Mouse (Mus musculus): ENCODE measurements at regions not wholly inside any gene's neighbourhood (a gene's known extent, or its start where the extent isn't known, plus 50 kb on each side); places are given as distances from the start of the nearest gene placed in this dataset.

DNA sequence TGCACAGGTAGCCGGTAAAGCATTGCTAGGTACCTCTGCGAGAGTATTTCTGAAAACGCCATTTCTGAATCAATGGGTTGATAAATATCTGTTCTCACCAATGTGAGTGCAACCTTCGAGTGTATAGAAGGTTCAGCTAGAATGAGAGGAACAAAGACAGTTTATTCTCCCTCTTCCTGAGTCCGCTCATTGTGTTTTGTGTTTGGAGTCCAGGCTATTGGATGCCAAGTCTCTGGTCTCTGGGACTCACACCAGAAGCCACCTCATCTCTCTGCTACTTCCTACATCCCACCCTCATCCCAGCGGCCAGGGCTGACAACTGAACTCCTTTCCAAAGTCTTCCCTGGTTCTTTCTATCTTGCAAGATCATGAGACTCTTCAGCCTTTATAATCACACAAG lies 62.7 kb downstream of the Lrrc30 start:
- no peaks in the 10 kb centered on the region for H3K27me3 ChIP-seq (ENCODE audit: insufficient read depth, low read length)
- H3K4me1 ChIP-seq (ENCODE audit: insufficient read depth, low read depth, low read length): no peaks in the 10 kb centered on the region
- TF ChIP-seq GATA2 (IDR thresholded peaks at IDR 0.05; ENCODE audit: borderline replicate concordance, low read depth, low read length): no peak
- TF ChIP-seq GATA1 (IDR thresholded peaks at IDR 0.05; ENCODE audit: borderline replicate concordance, low read length): no peak
- TF ChIP-seq TAL1 (conservative IDR thresholded peaks at IDR 0.05; ENCODE audit: low read depth, low read length): no peak
- no peak for TF ChIP-seq POLR2AphosphoS5 (IDR thresholded peaks at IDR 0.05; ENCODE audit: insufficient replicate concordance, low read depth, low read length)
- no peak for TF ChIP-seq CTCF (IDR thresholded peaks at IDR 0.05; ENCODE audit: low read depth, low read length)
- no peaks in the 10 kb centered on the region for H3K36me3 ChIP-seq (replicated peaks)
- ATAC-seq (ENCODE audit: extremely low read depth, insufficient number of reproducible peaks, low FRiP score, poor library complexity, severe bottlenecking) (no peak), DNase-seq (ENCODE audit: low spot score) (no peak)
- peaks cover 55% of the 10 kb centered on the region for H3K9me3 ChIP-seq (replicated peaks)
- no peak overlapping the region for H3K4me3 ChIP-seq (ENCODE audit: low read depth, low read length)

DNA sequence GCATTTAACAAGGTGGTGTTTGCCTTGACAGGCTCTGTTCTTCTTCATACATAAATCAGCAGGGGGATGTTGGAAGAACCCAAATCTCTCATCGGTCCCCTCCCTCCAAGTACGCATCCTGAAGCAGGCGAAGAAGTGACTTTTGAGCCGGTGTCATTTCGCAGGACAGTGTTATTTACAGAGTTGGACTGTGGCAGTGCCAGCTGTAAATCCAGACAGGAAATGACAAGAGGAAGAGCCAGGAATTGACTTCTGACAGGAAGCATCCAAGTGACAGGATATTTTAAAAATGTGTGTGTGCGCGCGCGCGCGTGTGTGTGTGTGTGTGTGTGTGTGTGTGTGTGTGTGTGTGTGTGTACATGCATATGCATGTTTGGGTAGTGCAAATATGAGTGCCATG lies 66.3 kb downstream of the Lrrc30 start:
- Histone ChIP-seq H3K4me3 (ENCODE audit: low read depth, low read length) (no peak overlapping the region), H3K27me3 (ENCODE audit: insufficient read depth, low read length) (no peaks in the 10 kb centered on the region), H3K4me1 (ENCODE audit: insufficient read depth, low read depth, low read length) (no peaks in the 10 kb centered on the region), H3K9me3 (replicated peaks) (peaks cover 48% of the 10 kb centered on the region), H3K36me3 (replicated peaks) (no peaks in the 10 kb centered on the region)
- ATAC-seq (ENCODE audit: extremely low read depth, insufficient number of reproducible peaks, low FRiP score, poor library complexity, severe bottlenecking) (no peak), DNase-seq (ENCODE audit: low spot score) (no peak)
- TF ChIP-seq CTCF (IDR thresholded peaks at IDR 0.05; ENCODE audit: low read depth, low read length) (no peak), POLR2AphosphoS5 (IDR thresholded peaks at IDR 0.05; ENCODE audit: insufficient replicate concordance, low read depth, low read length) (no peak), GATA2 (IDR thresholded peaks at IDR 0.05; ENCODE audit: borderline replicate concordance, low read depth, low read length) (no peak), GATA1 (IDR thresholded peaks at IDR 0.05; ENCODE audit: borderline replicate concordance, low read length) (no peak), TAL1 (conservative IDR thresholded peaks at IDR 0.05; ENCODE audit: low read depth, low read length) (no peak)

DNA sequence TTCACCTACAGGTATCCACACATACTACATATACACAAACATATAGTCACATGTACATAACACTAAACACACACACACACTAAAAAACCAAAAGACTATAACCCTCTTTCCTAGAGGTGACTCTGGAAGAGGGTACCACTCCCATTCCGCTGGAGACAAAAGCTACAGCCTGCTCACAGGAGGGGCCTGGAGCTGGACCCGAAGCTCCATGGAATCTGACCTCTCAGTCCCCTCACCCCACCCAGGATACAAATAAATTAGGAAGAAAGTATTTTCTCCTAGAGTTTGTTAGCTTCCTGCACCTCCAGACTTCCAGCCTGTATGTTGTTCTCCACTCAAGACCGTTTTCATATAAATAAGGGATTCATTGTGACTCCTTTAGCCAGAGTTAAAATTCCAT lies 66.8 kb downstream of the Lrrc30 start:
- Histone ChIP-seq H3K27me3 (ENCODE audit: insufficient read depth, low read length) (no peaks in the 10 kb centered on the region), H3K4me3 (ENCODE audit: low read depth, low read length) (no peak overlapping the region), H3K9me3 (replicated peaks) (peaks cover 50% of the 10 kb centered on the region), H3K36me3 (replicated peaks) (no peaks in the 10 kb centered on the region), H3K4me1 (ENCODE audit: insufficient read depth, low read depth, low read length) (no peaks in the 10 kb centered on the region)
- DNase-seq (ENCODE audit: low spot score): no peak
- ATAC-seq (ENCODE audit: extremely low read depth, insufficient number of reproducible peaks, low FRiP score, poor library complexity, severe bottlenecking): no peak
- no peak for TF ChIP-seq TAL1 (conservative IDR thresholded peaks at IDR 0.05; ENCODE audit: low read depth, low read length)

DNA sequence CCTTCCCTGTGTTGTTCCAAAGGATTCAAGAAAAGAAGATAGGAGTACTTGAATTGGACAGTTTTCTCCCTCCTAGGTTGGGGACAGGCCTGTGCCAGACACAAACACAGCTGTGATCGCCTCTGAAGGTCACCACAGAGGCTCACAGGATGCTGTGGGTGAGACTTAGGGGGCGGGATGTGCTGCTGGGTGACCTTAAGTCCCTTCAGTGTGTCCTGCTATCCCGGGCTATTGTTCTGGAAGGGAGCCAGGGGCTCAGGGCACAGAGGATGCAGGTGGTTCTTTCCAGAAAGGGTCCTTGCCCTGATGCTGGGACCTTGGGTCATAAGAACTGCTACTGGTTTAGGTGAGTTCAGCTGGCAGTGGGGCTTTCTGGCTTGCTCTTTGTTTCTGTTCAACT lies 67.7 kb downstream of the Lrrc30 start:
- ATAC-seq (ENCODE audit: extremely low read depth, insufficient number of reproducible peaks, low FRiP score, poor library complexity, severe bottlenecking) (no peak), DNase-seq (ENCODE audit: low spot score) (no peak)
- H3K27me3 ChIP-seq (ENCODE audit: insufficient read depth, low read length): no peaks in the 10 kb centered on the region
- H3K4me1 ChIP-seq (ENCODE audit: insufficient read depth, low read depth, low read length): no peaks in the 10 kb centered on the region
- peaks cover 51% of the 10 kb centered on the region for H3K9me3 ChIP-seq (replicated peaks)
- no peaks in the 10 kb centered on the region for H3K36me3 ChIP-seq (replicated peaks)
- no peak overlapping the region for H3K4me3 ChIP-seq (ENCODE audit: low read depth, low read length)
- TF ChIP-seq TAL1 (conservative IDR thresholded peaks at IDR 0.05; ENCODE audit: low read depth, low read length) (no peak), CTCF (IDR thresholded peaks at IDR 0.05; ENCODE audit: low read depth, low read length) (no peak), GATA2 (IDR thresholded peaks at IDR 0.05; ENCODE audit: borderline replicate concordance, low read depth, low read length) (no peak), POLR2AphosphoS5 (IDR thresholded peaks at IDR 0.05; ENCODE audit: insufficient replicate concordance, low read depth, low read length) (no peak), GATA1 (IDR thresholded peaks at IDR 0.05; ENCODE audit: borderline replicate concordance, low read length) (no peak)

DNA sequence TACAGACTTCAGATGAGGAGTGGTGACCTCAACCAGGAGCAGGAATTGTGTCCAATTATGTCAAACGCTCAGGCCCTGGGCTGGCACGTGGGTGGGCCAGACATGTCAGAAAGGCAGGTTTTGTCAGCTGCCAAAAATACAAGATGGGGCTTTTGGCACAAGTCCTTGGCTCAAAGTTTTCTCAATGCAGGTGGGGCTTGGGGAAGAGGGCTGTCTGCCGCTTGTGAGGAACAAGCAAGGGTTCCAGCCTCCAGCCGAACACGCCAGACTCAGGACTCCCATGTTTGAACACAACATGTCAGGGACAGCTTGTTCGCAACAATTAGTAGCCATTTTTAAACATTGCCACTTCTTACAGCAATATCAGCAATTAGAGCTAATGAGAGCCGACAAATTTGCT lies 69.5 kb downstream of the Lrrc30 start:
- Histone ChIP-seq H3K4me3 (ENCODE audit: low read depth, low read length) (no peak overlapping the region), H3K9me3 (replicated peaks) (peaks cover 48% of the 10 kb centered on the region), H3K27me3 (ENCODE audit: insufficient read depth, low read length) (no peaks in the 10 kb centered on the region), H3K4me1 (ENCODE audit: insufficient read depth, low read depth, low read length) (no peaks in the 10 kb centered on the region), H3K36me3 (replicated peaks) (no peaks in the 10 kb centered on the region)
- ATAC-seq (ENCODE audit: extremely low read depth, insufficient number of reproducible peaks, low FRiP score, poor library complexity, severe bottlenecking) (no peak), DNase-seq (ENCODE audit: low spot score) (no peak)
- TF ChIP-seq POLR2AphosphoS5 (IDR thresholded peaks at IDR 0.05; ENCODE audit: insufficient replicate concordance, low read depth, low read length) (no peak), GATA1 (IDR thresholded peaks at IDR 0.05; ENCODE audit: borderline replicate concordance, low read length) (no peak), GATA2 (IDR thresholded peaks at IDR 0.05; ENCODE audit: borderline replicate concordance, low read depth, low read length) (no peak), TAL1 (conservative IDR thresholded peaks at IDR 0.05; ENCODE audit: low read depth, low read length) (no peak), CTCF (IDR thresholded peaks at IDR 0.05; ENCODE audit: low read depth, low read length) (no peak)

DNA sequence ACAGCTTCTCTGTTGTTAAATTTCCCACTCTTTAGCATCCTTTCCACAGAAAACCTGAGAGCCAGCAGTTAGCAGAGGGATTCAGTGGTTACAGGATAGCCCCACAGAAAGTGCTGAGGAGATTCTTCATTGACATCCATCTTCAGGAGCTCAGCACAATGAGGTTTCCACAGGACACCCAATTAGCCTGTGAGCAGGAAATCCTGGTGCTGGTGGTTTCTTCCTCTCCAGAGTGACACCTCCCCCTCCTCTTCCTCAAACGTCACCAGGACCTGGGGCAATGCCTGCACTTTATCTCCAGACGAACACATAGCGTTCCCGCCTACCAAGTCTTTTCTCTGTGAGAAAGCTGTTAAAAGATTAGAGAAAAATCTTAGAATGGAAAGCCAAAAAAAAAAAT lies 70.7 kb downstream of the Lrrc30 start:
- Histone ChIP-seq H3K4me1 (ENCODE audit: insufficient read depth, low read depth, low read length) (no peaks in the 10 kb centered on the region), H3K36me3 (replicated peaks) (no peaks in the 10 kb centered on the region), H3K9me3 (replicated peaks) (peaks cover 41% of the 10 kb centered on the region), H3K27me3 (ENCODE audit: insufficient read depth, low read length) (no peaks in the 10 kb centered on the region), H3K4me3 (ENCODE audit: low read depth, low read length) (no peak overlapping the region)
- DNase-seq (ENCODE audit: low spot score) (no peak), ATAC-seq (ENCODE audit: extremely low read depth, insufficient number of reproducible peaks, low FRiP score, poor library complexity, severe bottlenecking) (no peak)
- TF ChIP-seq TAL1 (conservative IDR thresholded peaks at IDR 0.05; ENCODE audit: low read depth, low read length) (no peak), GATA1 (IDR thresholded peaks at IDR 0.05; ENCODE audit: borderline replicate concordance, low read length) (no peak), CTCF (IDR thresholded peaks at IDR 0.05; ENCODE audit: low read depth, low read length) (no peak), GATA2 (IDR thresholded peaks at IDR 0.05; ENCODE audit: borderline replicate concordance, low read depth, low read length) (no peak), POLR2AphosphoS5 (IDR thresholded peaks at IDR 0.05; ENCODE audit: insufficient replicate concordance, low read depth, low read length) (no peak)

DNA sequence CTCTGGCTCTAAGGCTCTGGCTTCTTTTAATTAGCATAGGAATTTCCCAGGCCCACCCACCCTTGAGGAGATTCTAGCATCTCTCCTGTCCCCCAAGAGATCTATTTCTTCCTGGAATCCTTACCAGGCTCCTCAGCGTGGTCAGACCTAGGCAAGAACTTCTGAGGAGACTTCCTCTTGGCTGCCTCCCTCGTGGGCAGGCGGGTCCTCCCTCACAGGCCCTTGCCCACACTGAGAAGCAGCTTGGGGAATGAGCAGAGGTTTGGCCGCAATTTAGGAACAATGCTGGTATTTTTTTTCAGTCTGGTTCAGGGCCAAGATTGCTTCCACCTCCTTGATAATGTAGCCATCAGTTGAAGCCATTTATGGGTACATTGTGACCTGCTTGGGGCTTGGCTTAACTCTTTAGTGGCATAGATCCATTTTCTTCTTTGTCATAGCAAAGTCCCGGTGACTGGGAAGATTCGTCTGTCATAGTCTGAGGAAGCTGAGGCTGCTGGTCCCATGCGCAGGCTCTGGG lies 75.1 kb downstream of the Lrrc30 start:
- TF ChIP-seq GATA1 (IDR thresholded peaks at IDR 0.05; ENCODE audit: borderline replicate concordance, low read length): no peak
- TF ChIP-seq GATA2 (IDR thresholded peaks at IDR 0.05; ENCODE audit: borderline replicate concordance, low read depth, low read length): no peak
- TF ChIP-seq CTCF (IDR thresholded peaks at IDR 0.05; ENCODE audit: low read depth, low read length): no peak
- no peak for TF ChIP-seq TAL1 (conservative IDR thresholded peaks at IDR 0.05; ENCODE audit: low read depth, low read length)
- TF ChIP-seq POLR2AphosphoS5 (IDR thresholded peaks at IDR 0.05; ENCODE audit: insufficient replicate concordance, low read depth, low read length): no peak
- no peak for ATAC-seq (ENCODE audit: extremely low read depth, insufficient number of reproducible peaks, low FRiP score, poor library complexity, severe bottlenecking)
- H3K9me3 ChIP-seq (replicated peaks): peaks cover 53% of the 10 kb centered on the region
- H3K4me3 ChIP-seq (ENCODE audit: low read depth, low read length): no peak overlapping the region
- H3K36me3 ChIP-seq (replicated peaks): no peaks in the 10 kb centered on the region
- no peak for DNase-seq (ENCODE audit: low spot score)
- H3K27me3 ChIP-seq (ENCODE audit: insufficient read depth, low read length): no peaks in the 10 kb centered on the region
- H3K4me1 ChIP-seq (ENCODE audit: insufficient read depth, low read depth, low read length): no peaks in the 10 kb centered on the region

Data from G1E (cell line).